Mouse (Mus musculus) MEL (cell line): Measurements from ENCODE around the gene Ears2. TPM values are rescaled to one million over a fixed set of nuclear protein-coding genes. Genes with fewer than 3 reads are reported as not detected.

Source experiments
- DNase-seq: peaks from one replicate; pipeline ENCODE4 v3.0.0; 2011; ENCODE audit warnings: low read depth, low spot score
- H3K27ac ChIP-seq: 2 replicates; pipeline ENCODE4 v1.5.1; 2012; ENCODE audit warnings: low read depth, mild to moderate bottlenecking, control low read depth, low read length, moderate library complexity; ENCODE audit not compliant: control insufficient read depth
- H3K27me3 ChIP-seq, 2 experiments: fragments of 150-350 bp in 1 of 2; sonication (generic) in 1 of 2; 2 replicates each; pipeline ENCODE4 v1.6.1; 2012; ENCODE audit warnings: low read length in 2 of 2, mild to moderate bottlenecking in 2 of 2, improper control_type of control experiment in 1 of 2, moderate library complexity in 1 of 2; ENCODE audit not compliant: insufficient read depth in 2 of 2, control insufficient read depth in 1 of 2
- H3K36me3 ChIP-seq, 2 experiments: 2 replicates each; pipeline ENCODE4 v1.6.1; 2012 to 2014; ENCODE audit warnings: low read length in 2 of 2, improper control_type of control experiment in 1 of 2, inconsistent platforms in 1 of 2, mild to moderate bottlenecking in 1 of 2; ENCODE audit not compliant: insufficient read depth in 2 of 2, control insufficient read depth in 1 of 2
- H3K4me1 ChIP-seq, 2 experiments: fragments of 150-350 bp in 1 of 2; sonication (generic) in 1 of 2; 2 replicates each; pipeline ENCODE4 v1.6.1; 2012; ENCODE audit warnings: low read length in 2 of 2, improper control_type of control experiment in 1 of 2, mild to moderate bottlenecking in 1 of 2; ENCODE audit not compliant: insufficient read depth in 2 of 2, control insufficient read depth in 1 of 2
- H3K4me3 ChIP-seq, 2 experiments: fragments of 150-350 bp in 1 of 2; sonication (generic) in 1 of 2; 2 replicates each; pipeline ENCODE4 v1.5.1; 2012; ENCODE audit warnings: low read depth in 2 of 2, low read length in 2 of 2, mild to moderate bottlenecking in 2 of 2, moderate library complexity in 2 of 2, control low read depth in 1 of 2, improper control_type of control experiment in 1 of 2; ENCODE audit not compliant: control insufficient read depth in 1 of 2, insufficient read depth in 1 of 2
- H3K79me2 ChIP-seq: 2 replicates; pipeline ENCODE4 v1.6.1; 2012; ENCODE audit warnings: mild to moderate bottlenecking, low read length, moderate library complexity; ENCODE audit not compliant: control insufficient read depth, poor library complexity, insufficient read depth
- H3K9ac ChIP-seq: 2 replicates; pipeline ENCODE4 v1.6.1; 2012; ENCODE audit warnings: low read depth, mild to moderate bottlenecking, control low read depth, low read length, moderate library complexity; ENCODE audit not compliant: control insufficient read depth, poor library complexity, severe bottlenecking
- H3K9me3 ChIP-seq: fragments of 150-350 bp; sonication (generic); replicated peaks from 2 replicates; pipeline ENCODE4 v1.6.1; 2012; ENCODE audit warnings: mild to moderate bottlenecking, low read length, improper control_type of control experiment, moderate library complexity; ENCODE audit not compliant: insufficient read depth
- BHLHE40 ChIP-seq: IDR thresholded peaks from 2 replicates; pipeline ENCODE4 v1.6.1; 2012; ENCODE audit warnings: low read depth, mild to moderate bottlenecking, inconsistent platforms, low read length, improper control_type of control experiment, borderline replicate concordance
- CHD2 ChIP-seq: IDR thresholded peaks from 2 replicates; pipeline ENCODE4 v1.6.1; 2011; ENCODE audit warnings: low read length, improper control_type of control experiment
- CTCF ChIP-seq, 3 experiments: IDR thresholded peaks in 2 of 3; conservative IDR thresholded peaks in 1 of 3; 2 replicates each; pipeline ENCODE4 v1.5.1; 2011 to 2012; ENCODE audit warnings: low read length in 3 of 3, low read depth in 2 of 3, mild to moderate bottlenecking in 2 of 3, improper control_type of control experiment in 1 of 3, inconsistent platforms in 1 of 3, mixed read lengths in 1 of 3, moderate library complexity in 1 of 3; ENCODE audit not compliant: control insufficient read depth in 1 of 3, insufficient read depth in 1 of 3, poor library complexity in 1 of 3, severe bottlenecking in 1 of 3
- ELF1 ChIP-seq: IDR thresholded peaks from 2 replicates; pipeline ENCODE4 v1.6.1; 2014; ENCODE audit warnings: low read depth, mild to moderate bottlenecking, inconsistent platforms, low read length, improper control_type of control experiment, moderate library complexity
- EP300 ChIP-seq, 2 experiments: IDR thresholded peaks; 2 replicates each; pipeline ENCODE4 v1.6.1; 2011; ENCODE audit warnings: improper control_type of control experiment in 2 of 2, low read length in 2 of 2, low read depth in 1 of 2, mild to moderate bottlenecking in 1 of 2
- ETS1 ChIP-seq: IDR thresholded peaks from 2 replicates; pipeline ENCODE4 v1.6.1; 2012; ENCODE audit warnings: low read depth, mild to moderate bottlenecking, inconsistent platforms, low read length, improper control_type of control experiment, moderate library complexity
- HCFC1 ChIP-seq: IDR thresholded peaks from 2 replicates; pipeline ENCODE4 v1.6.1; 2012; ENCODE audit warnings: low read depth, mild to moderate bottlenecking, inconsistent platforms, low read length, improper control_type of control experiment, moderate library complexity
- MAX ChIP-seq: IDR thresholded peaks from 2 replicates; pipeline ENCODE4 v1.6.1; 2011; ENCODE audit warnings: low read length, improper control_type of control experiment
- MEF2A ChIP-seq: IDR thresholded peaks from 2 replicates; pipeline ENCODE4 v1.6.1; 2014; ENCODE audit warnings: low read depth, mild to moderate bottlenecking, inconsistent platforms, low read length, improper control_type of control experiment; ENCODE audit not compliant: poor library complexity, insufficient replicate concordance, severe bottlenecking; ENCODE audit errors: extremely low read depth
- MYC ChIP-seq: IDR thresholded peaks from 2 replicates; pipeline ENCODE4 v1.6.1; 2011; ENCODE audit warnings: low read depth, mild to moderate bottlenecking, low read length, improper control_type of control experiment, moderate library complexity
- RAD21 ChIP-seq: IDR thresholded peaks from 2 replicates; pipeline ENCODE4 v1.6.1; 2011; ENCODE audit warnings: mild to moderate bottlenecking, low read depth, low read length, improper control_type of control experiment
- RCOR1 ChIP-seq: IDR thresholded peaks from 2 replicates; pipeline ENCODE4 v1.6.1; 2012; ENCODE audit warnings: low read depth, mild to moderate bottlenecking, inconsistent platforms, low read length, improper control_type of control experiment
- SMC3 ChIP-seq: IDR thresholded peaks from 2 replicates; pipeline ENCODE4 v1.6.1; 2011; ENCODE audit warnings: low read depth, low read length, improper control_type of control experiment
- TBP ChIP-seq: IDR thresholded peaks from 2 replicates; pipeline ENCODE4 v1.8.0; 2011; ENCODE audit warnings: low read depth, low read length, improper control_type of control experiment
- TCF12 ChIP-seq: IDR thresholded peaks from 2 replicates; pipeline ENCODE4 v1.6.1; 2014; ENCODE audit warnings: low read depth, mild to moderate bottlenecking, inconsistent platforms, low read length, improper control_type of control experiment, moderate library complexity
- ZC3H11A ChIP-seq: IDR thresholded peaks from 2 replicates; pipeline ENCODE4 v1.6.1; 2012; ENCODE audit warnings: low read depth, mild to moderate bottlenecking, inconsistent platforms, low read length, improper control_type of control experiment
- polyA plus RNA-seq, 2 experiments: library from polyadenylated mRNA; stranded (reverse) in 1 of 2; unstranded in 1 of 2; fragments of >175 nt in 1 of 2; fragments of >200 nt in 1 of 2; gene quantifications; 2 replicates each; pipeline versions ENCODE4 v1.2.1 to v1.2.4; 2012; ENCODE audit warnings: low replicate concordance in 2 of 2, low read depth in 1 of 2; ENCODE audit not compliant: insufficient read length in 2 of 2, insufficient read depth in 1 of 2, missing spikeins in 1 of 2
- total RNA-seq: library from RNA; depleted of rRNA; stranded (reverse); fragments of 300-350 nt; gene quantifications from 2 replicates; pipeline ENCODE4 v1.2.3, GENCODE M21; 2012

Ears2 gene
- total and polyA plus RNA-seq, 3 experiments, result 8.8 to 12.8 TPM; not detected in 1

DNA sequence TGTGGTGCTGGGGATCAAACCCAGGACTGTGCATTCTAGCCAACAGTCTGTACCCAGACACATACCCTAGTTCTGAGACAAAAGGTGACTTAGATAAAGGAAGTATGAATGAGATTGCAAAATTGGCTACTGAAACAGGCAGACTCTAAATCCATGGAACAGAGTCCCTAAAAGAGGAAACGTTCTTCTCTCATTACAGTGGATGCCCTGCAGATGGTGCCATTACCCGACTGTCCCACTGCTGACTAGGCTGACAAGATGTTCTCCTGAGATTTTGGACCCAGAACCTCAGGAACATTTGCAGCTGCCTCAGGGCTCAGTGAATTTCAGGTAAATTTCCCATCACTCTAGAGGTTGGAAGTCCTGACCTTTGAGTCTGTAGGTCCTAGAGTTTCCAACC, 32.7 kb downstream of the Ears2 start:
- no peaks in the 10 kb centered on the region for H3K4me1 ChIP-seq
- H3K79me2 ChIP-seq, result no peaks in the 10 kb centered on the region
- no peak overlapping the region for H3K27ac ChIP-seq
- H3K36me3 ChIP-seq, result peaks cover 0 to 2% of the 10 kb centered on the region in 2 experiments; a peak in 1 of 4 replicates
- no peaks in the 10 kb centered on the region for H3K27me3 ChIP-seq
- H3K9ac ChIP-seq, result no peak overlapping the region
- no peaks in the 10 kb centered on the region for H3K9me3 ChIP-seq
- TF ChIP-seq ZC3H11A (0 out of 2 replicates have a peak, but pooled peaks have one; percentile 12), CTCF (IDR thresholded peaks at IDR 0.05 in 2 of 3, conservative IDR thresholded peaks at IDR 0.05 in 1 of 3; ENCODE audit: control insufficient read depth in 1 of 3, insufficient read depth in 1 of 3, low read depth in 2 of 3, low read length in 3 of 3, poor library complexity in 1 of 3, severe bottlenecking in 1 of 3) (peak; percentile 39 to 61 (median 52)), EP300 (IDR thresholded peaks at IDR 0.05; ENCODE audit: low read depth in 1 of 2, low read length in 2 of 2) (no peak), MAX (no peak), RAD21 (peak; percentile 52), CHD2 (no peak), SMC3 (peak; percentile 56), HCFC1 (no peak), MEF2A (no peak)
- DNase-seq, result peak; percentile 57
- no peak overlapping the region for H3K4me3 ChIP-seq

DNA sequence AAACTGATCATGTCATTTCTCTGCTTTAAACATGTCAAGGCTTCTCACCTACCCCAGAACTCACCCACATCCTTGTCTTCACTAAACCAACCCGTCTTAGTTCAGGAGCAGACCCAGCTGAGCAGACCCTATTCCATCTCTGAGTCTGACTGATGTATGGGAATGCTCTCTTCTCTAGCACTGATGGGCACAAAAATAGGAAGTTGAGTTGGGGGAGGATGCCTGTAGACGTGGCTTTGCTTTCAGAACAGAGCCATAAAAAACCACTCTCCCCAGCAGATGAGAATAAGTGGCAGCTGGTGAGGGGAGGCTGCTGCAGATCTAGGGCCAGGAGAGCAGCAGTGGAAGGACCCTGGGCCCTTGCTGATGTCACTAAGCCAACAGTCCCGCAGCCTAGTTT, 33.7 kb downstream of the Ears2 start:
- Histone ChIP-seq H3K4me3 (no peak overlapping the region), H3K4me1 (no peaks in the 10 kb centered on the region), H3K9me3 (no peaks in the 10 kb centered on the region), H3K36me3 (peaks cover 0 to 4% of the 10 kb centered on the region in 2 experiments; a peak in 1 of 4 replicates), H3K27me3 (no peaks in the 10 kb centered on the region), H3K9ac (no peak overlapping the region), H3K27ac (no peak overlapping the region), H3K79me2 (no peaks in the 10 kb centered on the region)
- TF ChIP-seq HCFC1 (no peak), TBP (no peak), RCOR1 (no peak), ETS1 (no peak), CTCF (IDR thresholded peaks at IDR 0.05 in 2 of 3, conservative IDR thresholded peaks at IDR 0.05 in 1 of 3; ENCODE audit: control insufficient read depth in 1 of 3, insufficient read depth in 1 of 3, low read depth in 2 of 3, low read length in 3 of 3, poor library complexity in 1 of 3, severe bottlenecking in 1 of 3) (no peak), BHLHE40 (no peak), ELF1 (no peak), MEF2A (no peak), MYC (no peak), TCF12 (no peak), CHD2 (no peak)
- peak; percentile 37 for DNase-seq
